ENCODE assay signal across 21 mouse cellular contexts in the genomic region with DNA sequence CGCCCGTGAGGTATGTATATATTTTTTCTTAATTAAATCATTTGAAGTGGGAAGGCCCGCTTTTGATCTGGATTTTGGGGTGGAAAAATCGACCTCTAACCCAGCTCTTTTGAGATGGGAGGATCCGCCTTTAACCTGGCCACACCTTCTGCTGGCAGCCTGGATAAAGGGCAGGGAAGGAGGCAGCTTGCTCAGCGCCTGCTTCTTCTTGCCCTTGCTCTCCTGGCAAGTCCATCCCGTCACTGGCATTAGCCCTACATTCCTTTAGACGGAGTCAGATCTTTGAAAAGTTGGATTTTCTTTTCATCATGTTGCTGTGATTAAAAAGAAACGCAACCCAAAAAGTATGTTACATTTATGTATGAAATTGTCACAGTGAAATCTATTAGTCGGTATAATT. TPM values are rescaled to one million over a fixed set of nuclear protein-coding genes. Genes with fewer than 3 reads are reported as not detected.
DNase-seq lines count a peak whose midpoint lies in the region; ATAC-seq and TF ChIP-seq lines count a peak whose summit lies in the region.
"Had no signal": no experiment of that assay in that cellular context is flagged by ENCODE, and none has a peak within 500 bp of the region (broad histone marks: within the 10 kb centered on the region; RNA-seq: fewer than 3 reads in every experiment).

No protein-coding gene starts in this region.

- no peak overlapping the region for H3K27ac ChIP-seq in left cerebral cortex, adult 2 months
- H3K27ac ChIP-seq: forebrain, embryonic 15.5 days; limb, embryonic 10.5 days; midbrain, embryonic 15.5 days had no signal

- DNase-seq in lung, adult 18-20 months, result peak; percentile 35 to 55
- DNase-seq in lung, adult 2 months, result no peak
- peak; percentile 75 for DNase-seq in NIH3T3 (ENCODE audit: low read depth)
- peak; percentile 43 for DNase-seq in fat pad, adult 2 months (ENCODE audit: extremely low read depth, low read depth, low spot score)
- peak; percentile 39 for DNase-seq in lung, postnatal 25 days (ENCODE audit: low spot score)
- DNase-seq in layer of hippocampus, postnatal 14 days (ENCODE audit: low spot score in 2 of 2), result no peak
- DNase-seq in left cerebral cortex, adult 2 months (ENCODE audit: extremely low spot score in 1 of 2, low spot score in 2 of 2), result no peak
- DNase-seq: cerebellum, adult 2 months; kidney, postnatal 10 days; liver, postnatal 0 days; right cerebral cortex, postnatal 25 days; thymus, adult 2 months had no signal

- H3K4me1 ChIP-seq in lung, adult 2 months (ENCODE audit: control insufficient read depth, insufficient read depth, low read length), result peaks cover 2% of the 10 kb centered on the region; the same call in 1 of the 2 replicates
- H3K4me1 ChIP-seq: forebrain, embryonic 15.5 days; limb, embryonic 10.5 days; midbrain, embryonic 15.5 days had no signal

- no peak for ATAC-seq in frontal cortex, adult (ENCODE audit: low TSS enrichment)
- ATAC-seq: CD4-positive, CD25-positive, alpha-beta regulatory T cell, adult 4 months; forebrain, embryonic 15.5 days; hindbrain, embryonic 16.5 days; intestine, embryonic 16.5 days; liver, postnatal 0 days; midbrain, embryonic 15.5 days had no signal

- 51% methylated on average over 10 of the region's 10 CpGs for WGBS in lung, adult 2 months

- TF ChIP-seq POLR2A in lung, adult 2 months (IDR thresholded peaks at IDR 0.05; ENCODE audit: borderline replicate concordance, extremely low read depth, low read depth, low read length), result no peak

- H3K4me3 ChIP-seq in lung, adult 2 months (replicated peaks; ENCODE audit: extremely low read depth, low read depth, low read length), result no peak overlapping the region
- H3K4me3 ChIP-seq in left cerebral cortex, adult 2 months, result no peak overlapping the region
- H3K4me3 ChIP-seq: erythroblast, embryonic 14.5 days; forebrain, embryonic 15.5 days; limb, embryonic 10.5 days; megakaryocyte, embryonic 14.5 days; midbrain, embryonic 15.5 days had no signal

- no peak for TF ChIP-seq CTCF in lung, adult 2 months (IDR thresholded peaks at IDR 0.05; ENCODE audit: insufficient read depth, low read length)
- TF ChIP-seq CTCF in left cerebral cortex, adult 2 months (IDR thresholded peaks at IDR 0.05), result no peak

- intact Hi-C loops in left cerebral cortex, adult 2 months (cut with DNase I), result no loop called here

RNA-seq across cellular contexts. Expression of a gene that starts 54.8 kb away (rescaled TPM):
- 11.1 and 13.7 TPM in 2 replicates for polyA plus RNA-seq in lung, adult 2 months (2012; rRNA removed)
- 10 to 100 TPM; 46.5 to 55.4 TPM for total RNA-seq in layer of hippocampus, postnatal 14 days (2021)
- 10 to 100 TPM; 46.0 to 47.0 TPM for total RNA-seq in left cerebral cortex, adult 2 months (2021)

Comparison
In these comparisons a context has a peak if more than half of its experiments do, and no peak if none do; other contexts are left out.
1. DNase-seq: peak in lung, adult 18-20 months (2 of 2), NIH3T3 (single experiment), fat pad, adult 2 months (single experiment) and lung, postnatal 25 days (single experiment); none in lung, adult 2 months (single experiment), layer of hippocampus, postnatal 14 days (0 of 2) and left cerebral cortex, adult 2 months (0 of 2).